Mouse (Mus musculus): Measurements from ENCODE around the gene Sqstm1. TPM values are rescaled to one million over a fixed set of nuclear protein-coding genes. Genes with fewer than 3 reads are reported as not detected.

The Sqstm1 gene
- total and polyA plus RNA-seq, 2 experiments from 2014 or later = 289 to 450 TPM

DNA sequence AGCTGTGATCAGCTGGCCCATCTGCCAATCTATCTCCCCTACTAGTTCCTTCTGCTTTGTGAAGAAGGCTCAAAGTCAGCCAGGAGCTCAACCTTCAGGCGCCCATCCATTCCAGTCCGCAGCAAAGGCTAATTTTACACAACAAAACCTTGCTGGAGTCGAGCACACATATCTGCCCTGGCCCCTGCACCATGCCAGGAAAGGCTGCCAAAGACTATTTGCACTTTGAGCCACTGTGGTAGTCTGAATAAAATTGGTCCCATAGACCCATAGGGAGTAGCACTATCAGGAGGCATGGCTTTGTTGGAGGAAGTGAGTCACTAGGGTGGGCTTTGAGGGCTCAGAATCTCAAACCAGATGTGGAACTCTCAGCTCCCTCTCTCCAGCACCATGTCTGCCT lies 5.2 kb downstream of the Sqstm1 start:
- DNase-seq (ENCODE audit: low spot score) = no peak
- no peak for ATAC-seq
- Histone ChIP-seq H3K27ac (no peak overlapping the region), H3K36me3 (ENCODE audit: insufficient read depth, low read length) (peaks cover 66% of the 10 kb centered on the region), H3K9ac (replicated peaks; ENCODE audit: low read length) (no peak overlapping the region), H3K4me2 (ENCODE audit: low read depth, low read length) (no peak overlapping the region), H3K27me3 (ENCODE audit: insufficient read depth, low read length) (no peaks in the 10 kb centered on the region), H3K4me3 (ENCODE audit: low read length) (no peak overlapping the region), H3K9me3 (ENCODE audit: low read length) (no peaks in the 10 kb centered on the region), H3K4me1 (ENCODE audit: insufficient read depth, low read length) (0 out of 2 replicates have a peak, but pooled peaks cover 8% of the 10 kb centered on the region)
- TF ChIP-seq CTCF (IDR thresholded peaks at IDR 0.05; ENCODE audit: low read depth) = no peak
- WGBS = 82% methylated on average over 3 of the region's 3 CpGs

DNA sequence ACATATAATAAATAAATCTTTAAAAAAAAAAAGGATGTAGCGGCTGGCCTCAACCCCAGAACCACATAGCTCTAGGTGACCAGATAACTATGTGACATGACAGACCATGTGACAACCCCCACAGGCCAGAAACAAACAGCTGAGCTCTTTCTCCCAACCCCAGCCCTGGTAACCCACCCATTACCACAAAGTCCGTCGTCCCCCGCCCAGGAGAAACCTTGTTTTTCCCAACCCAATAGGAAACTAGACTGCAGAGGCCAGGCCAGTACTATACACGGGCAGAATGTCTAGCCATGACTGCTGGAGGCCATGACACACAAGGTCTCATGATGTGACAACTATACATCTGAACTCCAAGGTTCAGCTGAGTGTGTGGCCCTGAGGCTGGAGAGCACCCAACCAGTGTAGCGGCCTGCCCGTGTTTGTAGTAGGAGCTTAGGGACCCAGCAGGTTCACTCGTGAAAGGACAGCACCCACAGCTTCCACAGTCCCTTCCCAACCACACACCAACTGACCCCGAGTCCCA lies 7.3 kb downstream of the Sqstm1 start:
- no peak overlapping the region for H3K27ac ChIP-seq
- no peaks in the 10 kb centered on the region for H3K4me1 ChIP-seq (ENCODE audit: insufficient read depth, low read length)
- WGBS = 94% methylated on average over 9 of the region's 9 CpGs
- H3K4me2 ChIP-seq (ENCODE audit: low read depth, low read length) = no peak overlapping the region
- H3K9ac ChIP-seq (replicated peaks; ENCODE audit: low read length) = no peak overlapping the region
- TF ChIP-seq CTCF (IDR thresholded peaks at IDR 0.05; ENCODE audit: low read depth) = no peak
- DNase-seq (ENCODE audit: low spot score) (no peak), ATAC-seq (no peak)
- no peak overlapping the region for H3K4me3 ChIP-seq (ENCODE audit: low read length)
- H3K36me3 ChIP-seq (ENCODE audit: insufficient read depth, low read length) = peaks cover 82% of the 10 kb centered on the region
- no peaks in the 10 kb centered on the region for H3K9me3 ChIP-seq (ENCODE audit: low read length)
- no peaks in the 10 kb centered on the region for H3K27me3 ChIP-seq (ENCODE audit: insufficient read depth, low read length)

DNA sequence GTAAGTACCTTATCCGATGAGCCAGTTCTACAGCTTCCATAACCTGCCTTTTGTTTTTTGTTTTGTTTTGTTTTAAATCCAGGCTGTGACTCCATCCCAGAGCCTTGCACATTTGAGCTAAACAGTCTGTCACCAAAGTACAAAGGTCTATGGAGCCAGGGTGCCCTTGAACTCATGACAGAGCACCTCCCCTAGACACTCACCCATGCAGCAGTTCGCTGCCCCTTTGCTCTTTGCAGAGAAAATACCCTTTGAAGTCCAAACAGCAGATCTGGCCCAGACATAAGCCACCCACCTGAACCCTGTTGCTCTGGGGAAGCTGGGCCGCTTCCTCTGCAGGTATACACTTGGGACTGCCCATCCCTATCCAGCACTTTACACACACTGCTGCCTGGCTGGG lies 9.0 kb downstream of the Sqstm1 start:
- Histone ChIP-seq H3K9me3 (ENCODE audit: low read length) (no peaks in the 10 kb centered on the region), H3K4me2 (ENCODE audit: low read depth, low read length) (no peak overlapping the region), H3K36me3 (ENCODE audit: insufficient read depth, low read length) (peaks cover 74% of the 10 kb centered on the region), H3K4me1 (ENCODE audit: insufficient read depth, low read length) (no peaks in the 10 kb centered on the region), H3K27me3 (ENCODE audit: insufficient read depth, low read length) (no peaks in the 10 kb centered on the region), H3K4me3 (ENCODE audit: low read length) (no peak overlapping the region), H3K9ac (replicated peaks; ENCODE audit: low read length) (no peak overlapping the region), H3K27ac (no peak overlapping the region)
- DNase-seq (ENCODE audit: low spot score) (no peak), ATAC-seq (no peak)
- 91% methylated on average over 3 of the region's 3 CpGs for WGBS
- TF ChIP-seq CTCF (IDR thresholded peaks at IDR 0.05; ENCODE audit: low read depth) = no peak

DNA sequence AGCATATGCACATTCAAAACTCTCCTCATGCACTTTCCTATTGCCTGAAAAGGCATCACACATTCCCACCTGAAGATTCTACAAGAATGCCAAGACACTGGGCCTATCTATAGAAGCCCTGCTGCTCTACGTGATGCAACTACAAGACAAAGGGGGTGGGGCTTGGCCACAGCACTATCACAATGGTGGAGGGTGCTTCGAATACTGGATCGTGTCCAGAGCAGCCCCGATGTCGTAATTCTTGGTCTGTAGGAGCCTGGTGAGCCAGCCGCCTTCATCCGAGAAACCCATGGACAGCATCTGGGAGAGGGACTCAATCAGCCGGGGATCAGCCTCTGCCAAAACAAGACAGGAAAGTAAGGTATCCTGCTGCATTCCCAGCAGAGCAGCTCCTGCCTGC lies 10.0 kb downstream of the Sqstm1 start:
- no peaks in the 10 kb centered on the region for H3K9me3 ChIP-seq (ENCODE audit: low read length)
- ATAC-seq (no peak), DNase-seq (ENCODE audit: low spot score) (no peak)
- no peak for TF ChIP-seq CTCF (IDR thresholded peaks at IDR 0.05; ENCODE audit: low read depth)
- H3K27ac ChIP-seq = no peak overlapping the region
- WGBS = 74% methylated on average over 8 of the region's 8 CpGs
- H3K27me3 ChIP-seq (ENCODE audit: insufficient read depth, low read length) = no peaks in the 10 kb centered on the region
- peaks cover 64% of the 10 kb centered on the region for H3K36me3 ChIP-seq (ENCODE audit: insufficient read depth, low read length)
- no peak overlapping the region for H3K4me3 ChIP-seq (ENCODE audit: low read length)
- H3K4me1 ChIP-seq (ENCODE audit: insufficient read depth, low read length) = no peaks in the 10 kb centered on the region
- no peak overlapping the region for H3K4me2 ChIP-seq (ENCODE audit: low read depth, low read length)
- H3K9ac ChIP-seq (replicated peaks; ENCODE audit: low read length) = no peak overlapping the region

DNA sequence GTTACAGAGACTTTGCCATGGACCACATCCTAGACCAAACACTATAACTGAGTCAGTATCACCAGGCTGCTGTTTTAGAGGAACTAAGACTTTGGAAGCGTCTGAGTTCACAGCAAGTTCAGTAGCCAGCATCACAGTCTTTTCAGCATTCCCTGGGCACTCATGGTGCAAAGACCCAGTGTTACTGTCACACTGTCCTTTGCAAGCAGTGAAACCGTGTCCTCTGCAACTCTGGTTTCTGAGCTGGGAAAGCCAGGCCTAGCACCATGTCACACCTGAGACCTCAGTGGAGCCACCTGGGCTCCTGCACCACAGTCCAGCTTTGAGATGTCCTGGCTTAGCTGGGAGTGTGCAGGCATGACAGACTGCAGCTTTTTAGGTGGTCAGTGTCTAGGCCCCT lies 11.7 kb downstream of the Sqstm1 start:
- no peak for ATAC-seq
- Histone ChIP-seq H3K27ac (no peak overlapping the region), H3K4me3 (ENCODE audit: low read length) (no peak overlapping the region), H3K9me3 (ENCODE audit: low read length) (no peaks in the 10 kb centered on the region), H3K4me2 (ENCODE audit: low read depth, low read length) (no peak overlapping the region), H3K36me3 (ENCODE audit: insufficient read depth, low read length) (peaks cover 54% of the 10 kb centered on the region), H3K9ac (replicated peaks; ENCODE audit: low read length) (no peak overlapping the region), H3K27me3 (ENCODE audit: insufficient read depth, low read length) (no peaks in the 10 kb centered on the region), H3K4me1 (ENCODE audit: insufficient read depth, low read length) (no peaks in the 10 kb centered on the region)
- no peak for DNase-seq (ENCODE audit: low spot score)
- TF ChIP-seq CTCF (IDR thresholded peaks at IDR 0.05; ENCODE audit: low read depth) = no peak
- WGBS = 93% methylated on average over 2 of the region's 2 CpGs

DNA sequence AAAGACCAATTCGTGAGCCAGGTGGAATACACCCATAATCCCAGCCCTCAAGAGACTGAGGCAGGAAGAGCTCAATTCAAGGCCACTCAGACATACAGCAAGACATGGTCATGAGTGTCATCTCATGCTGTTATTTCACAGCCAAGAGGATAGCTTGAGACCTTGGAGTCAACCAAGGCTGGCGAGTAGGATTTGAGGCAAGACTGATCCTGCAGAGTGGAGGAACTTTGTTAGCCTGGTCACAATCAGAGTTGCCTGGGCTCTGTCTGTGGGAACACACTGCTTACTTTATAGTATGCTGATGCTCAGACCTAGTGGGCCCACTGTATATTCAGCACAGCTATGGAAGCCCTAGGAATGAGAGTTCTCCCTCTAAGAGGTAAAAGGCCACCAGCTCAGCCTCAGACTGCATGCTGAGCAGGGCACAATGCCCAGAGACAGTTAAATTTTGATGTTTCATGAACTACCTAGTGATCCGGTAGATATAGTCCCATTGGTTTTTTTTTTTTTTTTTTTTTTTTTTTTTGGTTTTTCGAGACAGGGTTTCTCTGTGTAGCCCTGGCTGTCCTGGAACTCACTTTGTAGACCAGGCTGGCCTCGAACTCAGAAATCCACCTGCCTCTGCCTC lies 12.3 kb downstream of the Sqstm1 start:
- Histone ChIP-seq H3K36me3 (ENCODE audit: insufficient read depth, low read length) (peaks cover 53% of the 10 kb centered on the region), H3K27me3 (ENCODE audit: insufficient read depth, low read length) (no peaks in the 10 kb centered on the region), H3K27ac (no peak overlapping the region), H3K9ac (replicated peaks; ENCODE audit: low read length) (no peak overlapping the region), H3K4me1 (ENCODE audit: insufficient read depth, low read length) (no peaks in the 10 kb centered on the region), H3K4me2 (ENCODE audit: low read depth, low read length) (no peak overlapping the region), H3K9me3 (ENCODE audit: low read length) (no peaks in the 10 kb centered on the region), H3K4me3 (ENCODE audit: low read length) (no peak overlapping the region)
- WGBS = 88% methylated on average over 4 of the region's 5 CpGs
- no peak for TF ChIP-seq CTCF (IDR thresholded peaks at IDR 0.05; ENCODE audit: low read depth)
- ATAC-seq (no peak), DNase-seq (ENCODE audit: low spot score) (no peak)

DNA sequence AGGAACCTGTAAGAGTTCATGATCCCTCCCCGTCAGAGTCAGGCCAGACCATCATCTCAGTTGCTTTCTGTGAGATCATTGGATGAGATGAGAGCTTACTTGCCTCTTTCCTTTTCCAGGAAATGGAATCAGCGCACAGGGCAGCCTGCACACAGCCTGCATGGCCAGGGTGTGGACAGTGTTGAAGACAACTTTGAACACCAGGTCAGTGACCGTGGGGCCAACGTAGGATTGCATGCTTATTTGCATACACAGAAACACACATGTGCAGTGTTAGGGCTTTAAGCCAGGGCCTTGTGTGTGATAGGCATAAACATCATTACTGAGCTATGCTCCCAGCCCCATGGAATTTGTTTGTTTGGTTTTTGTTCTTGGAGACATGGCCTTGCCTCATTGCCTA lies 13.1 kb downstream of the Sqstm1 start:
- 90% methylated on average over 4 of the region's 4 CpGs for WGBS
- no peak for TF ChIP-seq CTCF (IDR thresholded peaks at IDR 0.05; ENCODE audit: low read depth)
- no peak for ATAC-seq

More for the DNA sequence above, 13.1 kb downstream of the Sqstm1 start:
- Histone ChIP-seq H3K4me2 (ENCODE audit: low read depth, low read length) (no peak overlapping the region), H3K36me3 (ENCODE audit: insufficient read depth, low read length) (peaks cover 48% of the 10 kb centered on the region), H3K27me3 (ENCODE audit: insufficient read depth, low read length) (no peaks in the 10 kb centered on the region), H3K4me3 (ENCODE audit: low read length) (no peak overlapping the region), H3K27ac (no peak overlapping the region), H3K9ac (replicated peaks; ENCODE audit: low read length) (no peak overlapping the region), H3K4me1 (ENCODE audit: insufficient read depth, low read length) (no peaks in the 10 kb centered on the region), H3K9me3 (ENCODE audit: low read length) (no peaks in the 10 kb centered on the region)
- DNase-seq (ENCODE audit: low spot score) = no peak
